Mouse (Mus musculus) left cerebral cortex, postnatal 14 days (tissue): ENCODE measurements around the gene 5830473C10Rik. TPM values are rescaled to one million over a fixed set of nuclear protein-coding genes. Genes with fewer than 3 reads are reported as not detected.

ENCODE experiments used
- DNase-seq, 2 experiments: peaks; one replicate each; pipeline ENCODE4 v3.0.0; 2021 to 2022; ENCODE audit warnings: low spot score in 2 of 2, mixed read lengths in 1 of 2
- intact Hi-C: fragments of 180-260 bp; cut with DNase I; formaldehyde crosslinking; loops from one replicate; pipeline ENCODE4 v1.15.1; 2025
- long read RNA-seq, 2 experiments: library from polyadenylated mRNA; stranded (forward); transcript quantifications; one replicate each; pipeline ENCODE4 v2.0.0; 2021
- total RNA-seq, 2 experiments: library from RNA; stranded (reverse); gene quantifications; 2 replicates each; pipeline ENCODE4 v1.2.3; 2021

Gene 5830473C10Rik
- under 1 TPM; 0.29 to 0.42 TPM for total RNA-seq
- long read RNA-seq, experiment 1 = 0 reads
- long read RNA-seq, experiment 2 = 0 reads

DNA sequence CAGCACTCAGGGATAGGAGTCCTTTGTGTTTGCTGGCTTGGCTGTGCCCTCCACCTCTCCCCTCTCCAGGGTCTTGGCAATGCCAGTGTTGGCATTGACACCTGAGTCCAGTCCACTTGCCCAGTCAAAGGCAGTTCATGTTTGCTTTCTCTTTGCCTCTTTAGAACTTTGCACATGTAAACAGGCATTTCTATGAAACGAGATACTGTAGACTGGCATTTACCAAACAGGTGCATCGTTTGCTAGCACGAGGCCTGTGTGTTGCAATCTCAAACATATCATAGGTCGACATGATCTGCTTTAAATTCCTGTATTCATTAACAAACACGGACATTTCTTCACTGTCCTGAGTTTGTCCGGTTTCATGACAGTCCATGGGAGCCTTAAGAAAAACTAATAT is at the start of gene 5830473C10Rik:
5830473C10Rik (plus strand) TSS at position 365 of the 400 bp plus-strand sequence.
- no peak for DNase-seq
- intact Hi-C loops = no loop called here

DNA sequence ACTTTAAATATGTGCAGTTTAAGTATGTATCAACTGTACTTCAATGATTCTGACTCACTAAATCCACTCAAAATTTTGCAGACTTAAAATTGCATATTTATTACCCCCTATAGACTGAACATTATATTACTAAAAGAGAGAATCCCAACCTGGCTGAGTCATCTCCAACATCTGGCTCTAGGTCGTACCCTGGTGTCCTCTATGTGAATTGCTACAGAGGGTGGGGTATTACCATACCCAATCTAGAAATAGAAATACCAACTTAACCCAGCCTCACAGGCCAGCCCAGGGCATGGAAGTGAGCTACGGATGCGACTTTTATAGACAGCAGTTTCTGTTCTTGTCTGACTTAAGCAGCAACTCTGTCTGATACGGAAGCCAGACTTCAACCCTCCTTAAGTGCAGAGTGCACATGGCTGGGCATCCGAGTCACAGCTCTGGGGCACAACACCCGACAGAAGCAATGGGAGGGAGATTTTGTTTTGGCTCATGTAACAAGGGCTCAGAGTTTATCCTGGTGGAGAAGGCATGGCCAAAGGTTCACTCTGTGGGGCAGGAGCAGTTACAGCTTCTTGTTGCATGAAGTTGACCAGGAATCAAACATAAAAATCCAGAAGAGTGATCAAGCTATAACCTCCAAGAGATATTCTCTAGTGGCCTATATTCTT is 48.5 kb upstream of the 5830473C10Rik start:
- intact Hi-C loops = no loop called here

DNA sequence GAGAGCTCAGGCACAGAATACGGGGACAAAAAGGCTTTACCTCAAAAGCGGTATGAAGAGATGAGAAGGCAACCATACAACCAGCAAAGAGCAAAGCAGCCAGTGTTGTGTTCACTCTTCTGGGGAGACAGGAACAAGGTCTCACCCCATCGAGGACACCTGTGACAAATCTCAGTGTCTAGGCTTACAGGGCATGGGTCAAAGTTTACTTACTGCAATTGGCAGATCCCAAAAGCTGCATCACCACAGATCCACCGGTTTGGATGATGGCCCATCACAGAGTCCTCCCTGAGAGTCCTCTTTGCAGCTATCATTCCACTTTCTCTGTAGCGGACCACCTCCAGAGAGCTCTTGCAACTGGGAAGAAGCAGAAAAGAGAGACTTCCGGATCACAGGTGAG is 45.3 kb upstream of the 5830473C10Rik start:
- DNase-seq = no peak
- intact Hi-C loops = no loop called here

More for the DNA sequence above, 48.5 kb upstream of the 5830473C10Rik start:
- DNase-seq = peak in 1 of 2 experiments; percentile 11

DNA sequence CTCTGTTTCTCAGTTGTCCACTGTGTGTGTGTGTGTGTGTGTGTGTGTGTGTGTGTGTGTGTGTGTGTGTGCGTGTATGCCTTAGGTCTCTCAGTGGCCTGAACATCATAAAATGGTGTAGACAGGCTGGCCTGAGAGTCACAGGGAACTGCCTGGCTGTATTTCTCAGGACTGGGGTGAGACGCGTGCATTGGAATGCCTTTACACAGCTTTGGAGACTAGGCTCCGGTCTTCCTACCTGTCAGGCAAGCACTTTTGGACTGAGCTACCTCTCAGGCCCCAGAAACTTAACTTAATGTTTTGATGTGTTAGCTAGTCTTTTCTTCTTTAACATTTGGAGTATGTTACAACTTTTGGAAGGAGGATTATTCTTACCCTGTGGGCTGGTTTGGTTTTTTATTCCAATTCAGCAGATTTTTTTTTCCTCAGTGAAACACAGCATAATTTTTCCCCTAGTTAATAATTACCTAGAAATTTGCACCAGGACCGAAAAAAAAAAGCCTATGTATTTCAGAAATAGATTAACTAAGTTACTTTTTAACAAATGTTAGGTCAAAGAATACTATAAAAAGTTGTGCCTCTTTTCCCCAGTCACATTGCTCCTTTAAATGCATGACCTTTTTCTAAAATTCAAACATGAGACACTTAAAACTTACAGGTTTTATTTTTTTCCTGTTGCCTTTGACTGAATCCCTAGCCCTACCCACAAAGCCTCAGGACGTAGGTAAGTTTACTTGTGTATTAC is 42.4 kb upstream of the 5830473C10Rik start, which contains the start of gene Afm:
Afm (plus strand) TSS at position 577 of the 745 bp plus-strand sequence.
- DNase-seq = no peak
- intact Hi-C loops = no loop called here

DNA sequence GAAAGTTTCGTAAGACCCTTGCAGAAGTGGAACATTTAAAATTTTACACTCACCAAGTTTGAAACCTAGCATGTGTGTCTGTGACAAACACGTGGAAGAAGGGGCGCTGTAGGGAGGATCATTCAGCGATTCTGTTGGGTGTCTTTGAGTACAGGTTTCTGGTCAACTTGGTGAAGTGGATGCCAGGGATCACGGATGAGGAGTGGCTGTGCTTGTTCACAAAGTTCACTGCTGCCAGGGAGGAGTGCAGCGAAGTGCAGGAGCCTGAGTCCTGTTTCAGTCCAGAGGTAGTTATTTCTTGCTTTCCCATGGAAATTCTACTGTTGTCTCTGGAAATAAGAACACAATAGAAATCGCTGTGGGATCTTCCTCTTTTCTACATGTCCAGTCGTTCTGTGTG is 9.7 kb upstream of the 5830473C10Rik start:
- intact Hi-C loops = no loop called here
- DNase-seq = no peak

GRCm38 (mm10) chr5:90556052-90556451 is 4.9 kb upstream of the 5830473C10Rik start:
- intact Hi-C loops = no loop called here
- DNase-seq = no peak

DNA sequence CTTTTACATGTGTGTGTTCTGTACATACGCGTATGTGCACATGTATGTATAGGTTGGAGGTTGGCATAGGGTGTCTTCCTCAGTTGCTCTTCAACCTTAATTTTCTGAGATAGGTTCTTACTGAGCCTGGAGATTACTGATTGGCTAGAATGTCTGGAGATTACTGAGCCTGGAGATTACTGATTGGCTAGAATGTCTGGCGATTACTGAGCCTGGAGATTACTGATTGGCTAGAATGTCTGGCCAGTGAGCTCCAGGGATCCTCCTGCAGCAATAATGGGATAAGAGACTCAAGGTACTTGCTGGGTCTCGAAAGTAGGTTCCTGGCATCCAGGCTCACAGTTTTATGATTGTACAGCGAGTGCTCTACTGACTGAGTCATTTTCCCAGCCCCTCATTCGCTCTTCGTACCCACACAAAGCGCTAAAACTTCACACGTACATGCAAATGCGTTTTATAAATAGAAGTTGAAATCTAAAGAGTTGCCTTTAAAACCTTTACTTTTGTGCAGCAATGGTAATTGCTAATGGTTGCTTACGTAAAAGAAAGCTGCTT is 891 bp downstream of the 5830473C10Rik start:
- DNase-seq = peak; percentile 57 to 77

DNA sequence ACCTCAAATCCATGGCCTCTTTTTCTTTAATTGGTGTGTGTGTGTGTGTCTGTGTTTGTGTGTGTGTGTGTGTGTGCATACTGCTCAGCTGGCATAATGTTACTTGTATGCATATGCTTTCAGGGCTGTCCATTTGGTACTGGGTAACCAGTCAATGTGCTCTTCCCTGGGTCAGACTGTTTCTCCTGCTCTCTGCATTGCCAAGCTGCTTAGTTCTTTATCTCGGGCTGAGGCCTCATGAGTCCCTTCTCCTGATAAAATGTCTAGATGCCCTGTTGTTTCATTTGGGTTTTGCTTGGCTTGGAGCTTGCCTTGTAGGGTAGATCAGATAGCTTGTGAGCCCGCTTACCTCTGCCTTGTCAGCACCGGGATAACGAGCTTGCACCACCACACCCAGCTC is 2.0 kb downstream of the 5830473C10Rik start:
- intact Hi-C loops = no loop called here
- DNase-seq = no peak

More for the DNA sequence above, 891 bp downstream of the 5830473C10Rik start:
- intact Hi-C loops = no loop called here

- peak in 1 of 2 experiments; percentile 13 for DNase-seq
- intact Hi-C loops = no loop called here
Observed at GRCm38 (mm10) chr5:90564161-90564560, 3.3 kb downstream of the 5830473C10Rik start.

DNA sequence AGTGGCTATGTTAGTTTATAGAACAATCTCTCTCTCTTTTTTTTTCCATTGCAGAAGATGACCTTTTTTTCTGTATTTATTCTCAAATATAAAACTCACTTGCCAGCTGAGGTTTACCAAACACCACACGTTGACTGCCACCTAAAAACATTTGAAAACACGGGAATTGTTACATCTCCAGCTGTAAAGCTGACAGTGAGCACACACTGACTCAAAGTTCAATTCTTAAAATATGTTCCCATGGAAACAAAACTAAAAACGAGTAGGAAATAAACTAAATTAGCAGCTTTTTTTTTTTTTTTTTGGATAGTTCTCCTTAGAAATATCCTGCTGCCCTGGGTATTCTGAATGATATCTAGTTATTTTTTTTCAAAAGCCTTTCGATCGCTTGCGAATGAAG is 4.3 kb downstream of the 5830473C10Rik start:
- intact Hi-C loops = no loop called here
- peak in 1 of 2 experiments; percentile 40 for DNase-seq

DNA sequence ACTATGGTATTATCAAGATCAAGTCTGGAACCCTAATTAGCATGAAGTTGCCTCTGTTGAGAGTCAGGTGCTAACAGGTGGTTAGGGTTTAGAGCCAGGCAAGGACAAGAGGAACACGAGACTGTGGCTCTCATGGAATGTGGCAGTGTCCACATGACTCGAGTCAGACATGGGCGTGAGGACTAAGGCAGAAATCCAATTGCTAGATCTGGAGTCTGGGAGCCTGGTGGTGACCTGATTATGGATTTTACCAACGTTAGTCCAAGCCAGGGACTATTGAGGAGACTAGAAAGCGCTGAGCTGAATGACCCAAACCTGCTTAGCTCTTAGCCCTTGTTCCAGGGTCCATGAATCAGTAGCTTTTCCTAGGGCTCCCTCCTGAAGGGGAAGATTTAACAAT is 6.9 kb downstream of the 5830473C10Rik start:
- no peak for DNase-seq
- intact Hi-C loops = no loop called here

DNA sequence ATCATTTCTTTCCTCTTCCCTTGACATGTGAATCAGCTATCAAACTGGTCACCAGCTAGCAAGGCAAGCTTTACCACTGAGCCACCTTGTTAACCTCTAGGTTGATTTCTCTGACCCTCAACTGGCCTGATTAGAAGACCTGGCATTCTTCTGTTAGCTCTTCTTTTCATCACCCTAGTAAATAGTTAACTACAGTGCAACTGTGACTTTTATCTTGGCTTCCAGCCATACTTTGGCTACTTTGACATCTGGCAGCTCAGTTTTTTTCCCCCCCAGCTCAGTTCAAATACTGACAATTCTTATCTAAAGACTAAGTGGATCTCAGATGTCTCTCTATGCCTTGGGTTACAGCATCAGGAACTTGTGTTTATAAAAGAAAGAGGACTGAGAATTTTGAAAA is 7.4 kb downstream of the 5830473C10Rik start:
- intact Hi-C loops = no loop called here
- no peak for DNase-seq

- intact Hi-C loops = no loop called here
Observed at GRCm38 (mm10) chr5:90571216-90571615, 10.3 kb downstream of the 5830473C10Rik start.

DNA sequence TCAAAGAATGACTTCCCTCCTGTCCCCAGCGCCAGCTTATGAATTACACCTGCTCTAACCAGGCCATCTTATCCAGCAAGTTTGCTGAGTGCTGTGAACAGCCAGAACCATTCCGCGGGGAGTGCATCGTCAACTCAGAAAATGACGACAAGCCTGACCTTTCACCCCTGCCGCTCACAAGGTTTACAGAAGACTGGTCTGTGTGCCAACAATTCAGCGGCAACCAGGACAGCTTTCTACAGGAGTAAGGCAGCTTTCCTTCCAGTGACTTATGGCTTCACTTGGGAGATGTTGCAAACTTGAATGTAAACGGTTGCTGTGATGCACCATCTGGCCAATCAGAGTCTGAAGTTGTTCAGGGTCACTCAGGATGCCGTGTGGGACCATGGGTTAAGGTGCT is 16.8 kb downstream of the 5830473C10Rik start:
- DNase-seq = no peak
- intact Hi-C loops = no loop called here

More at GRCm38 (mm10) chr5:90571216-90571615, 10.3 kb downstream of the 5830473C10Rik start:
- DNase-seq = no peak

- no peak for DNase-seq
- intact Hi-C loops = no loop called here
Observed at GRCm38 (mm10) chr5:90579556-90579955, 18.6 kb downstream of the 5830473C10Rik start.

GRCm38 (mm10) chr5:90582179-90582578 is 21.3 kb downstream of the 5830473C10Rik start:
- DNase-seq = no peak
- intact Hi-C loops = no loop called here

DNA sequence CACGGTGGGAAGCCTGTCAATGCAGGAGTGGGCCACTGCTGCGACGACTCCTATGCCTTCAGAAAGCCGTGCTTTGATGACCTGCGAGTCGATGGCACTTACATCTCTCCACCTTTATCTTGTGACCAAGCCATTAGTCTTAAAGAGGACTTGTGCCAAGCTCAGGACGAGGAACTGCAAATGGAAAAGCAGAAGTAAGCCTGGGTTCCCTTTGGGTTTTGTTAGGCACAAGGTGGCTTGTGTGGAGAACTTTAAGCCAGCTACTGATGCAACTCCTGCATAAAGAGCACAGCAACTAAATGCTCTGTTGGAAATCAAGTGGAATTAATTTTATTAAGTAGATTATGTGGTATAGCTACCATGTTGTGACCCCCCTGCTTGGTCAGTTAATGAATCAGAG is 23.9 kb downstream of the 5830473C10Rik start:
- intact Hi-C loops = loop anchor here (5.0 kb wide), 1 partner anchor 82 kb away; no protein-coding TSS in a partner anchor
- DNase-seq = no peak

GRCm38 (mm10) chr5:90586511-90586910 is 25.6 kb downstream of the 5830473C10Rik start:
- DNase-seq = no peak
- intact Hi-C loops = loop anchor here (5.0 kb wide), 1 partner anchor 84 kb away; no protein-coding TSS in a partner anchor

- no peak for DNase-seq
Observed at GRCm38 (mm10) chr5:90588104-90588503, 27.2 kb downstream of the 5830473C10Rik start.

More at GRCm38 (mm10) chr5:90588104-90588503, 27.2 kb downstream of the 5830473C10Rik start:
- intact Hi-C loops = loop anchor here (2.0 to 5.0 kb wide), 2 partner anchors 86 to 183 kb away; no protein-coding TSS in a partner anchor
